Mouse (Mus musculus): ENCODE results near the gene Vmn2r77. TPM values are rescaled to one million over a fixed set of nuclear protein-coding genes. Genes with fewer than 3 reads are reported as not detected.

Gene Vmn2r77
- not detected for polyA plus RNA-seq (2012; fragmentation: generic; extraction: Trizol)

DNA sequence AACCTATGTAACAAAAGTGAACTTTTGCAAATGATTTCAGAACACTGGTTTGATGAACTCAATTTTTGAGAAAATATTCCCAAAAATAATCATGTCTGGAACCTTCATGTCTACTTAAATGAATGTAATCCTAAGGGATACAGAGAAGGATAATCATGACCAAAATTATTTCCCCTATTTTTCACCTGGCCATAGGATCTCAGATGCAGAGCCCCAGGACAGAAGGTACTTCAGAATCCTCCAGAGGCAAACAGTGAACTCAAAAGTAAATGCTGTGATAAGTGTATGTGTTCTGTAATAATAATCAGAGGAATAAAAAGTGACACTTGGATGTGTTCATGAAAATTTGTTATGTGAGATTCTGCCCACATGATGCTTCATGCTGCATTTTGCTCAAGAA is at the start of gene Vmn2r77:
TSS of gene Vmn2r77 (plus strand) at position 301 of the 400 bp plus-strand sequence.
- no peak within 1 kb of the TSS for H3K4me2 ChIP-seq (ENCODE audit: low read depth)

DNA sequence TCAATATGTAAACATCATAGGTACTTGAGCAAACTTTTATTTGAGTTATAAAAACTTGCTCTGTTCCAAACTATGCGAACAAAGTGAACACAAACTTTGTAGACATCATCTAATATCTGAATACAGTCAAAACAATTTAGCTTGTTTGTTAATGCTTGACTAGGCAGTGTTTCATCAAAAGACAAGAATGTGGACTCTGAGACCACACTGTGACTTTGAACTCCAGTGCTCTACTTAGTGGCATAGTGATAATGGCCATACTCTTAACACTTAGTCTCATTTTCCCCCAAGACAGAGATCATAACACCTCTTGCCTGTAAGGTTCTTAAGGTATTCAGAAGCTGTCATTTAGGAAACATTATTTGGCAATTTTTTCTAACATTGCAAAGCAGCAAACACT is 34.1 kb upstream of the Vmn2r77 start:
- Histone ChIP-seq H3ac (ENCODE audit: control insufficient read depth, insufficient read length) (no peak overlapping the region), H3K36me3 (ENCODE audit: control insufficient read depth, insufficient read depth) (no peaks in the 10 kb centered on the region), H3K27me3 (ENCODE audit: control insufficient read depth, insufficient read depth, insufficient read length) (no peaks in the 10 kb centered on the region), H3K79me2 (ENCODE audit: control insufficient read depth, insufficient read depth) (no peaks in the 10 kb centered on the region), H3K4me3 (no peak overlapping the region), H3K4me2 (ENCODE audit: low read depth) (no peak overlapping the region)
- no peak for TF ChIP-seq USF1 (IDR thresholded peaks at IDR 0.05; ENCODE audit: low read depth)
- TF ChIP-seq POLR2A (IDR thresholded peaks at IDR 0.05; ENCODE audit: insufficient read length, low read depth) = no peak
- no peak for TF ChIP-seq SRF (IDR thresholded peaks at IDR 0.05; ENCODE audit: control insufficient read depth, insufficient read length, low read depth)
- TF ChIP-seq TCF3 (IDR thresholded peaks at IDR 0.05; ENCODE audit: insufficient read length, low read depth) = no peak
- no peak for TF ChIP-seq MYOG (IDR thresholded peaks at IDR 0.05; ENCODE audit: control insufficient read depth in 1 of 3, insufficient read depth in 1 of 3, insufficient read length in 2 of 3, low read depth in 2 of 3)
- TF ChIP-seq MYOD1 (IDR thresholded peaks at IDR 0.05; ENCODE audit: control insufficient read depth in 1 of 3, insufficient read length in 2 of 3, low read depth in 2 of 3) = no peak
- TF ChIP-seq REST (IDR thresholded peaks at IDR 0.05; ENCODE audit: insufficient read depth, insufficient read length) = no peak
- no peak for TF ChIP-seq E2F4 (IDR thresholded peaks at IDR 0.05; ENCODE audit: insufficient read depth)
- TF ChIP-seq POLR2AphosphoS2 (IDR thresholded peaks at IDR 0.05; ENCODE audit: insufficient read length, low read depth) = no peak
- no peak for TF ChIP-seq TCF12 (IDR thresholded peaks at IDR 0.05; ENCODE audit: insufficient read depth, poor library complexity, severe bottlenecking)
- no peak for TF ChIP-seq CEBPB (IDR thresholded peaks at IDR 0.05; ENCODE audit: insufficient read depth, poor library complexity, severe bottlenecking)
- no peak for TF ChIP-seq MAX (IDR thresholded peaks at IDR 0.05; ENCODE audit: low read depth)

More for the DNA sequence above, at the start of gene Vmn2r77:
- Histone ChIP-seq H3K36me3 (ENCODE audit: control insufficient read depth, insufficient read depth) (no peaks in the 10 kb centered on the region), H3K79me2 (ENCODE audit: control insufficient read depth, insufficient read depth) (no peaks in the 10 kb centered on the region), H3K27me3 (ENCODE audit: control insufficient read depth, insufficient read depth, insufficient read length) (no peaks in the 10 kb centered on the region), H3K4me3 (no peak within 1 kb of the TSS), H3ac (ENCODE audit: control insufficient read depth, insufficient read length) (no peak within 1 kb of the TSS)
- TF ChIP-seq REST (IDR thresholded peaks at IDR 0.05; ENCODE audit: insufficient read depth, insufficient read length) (no peak), USF1 (IDR thresholded peaks at IDR 0.05; ENCODE audit: low read depth) (no peak), SRF (IDR thresholded peaks at IDR 0.05; ENCODE audit: control insufficient read depth, insufficient read length, low read depth) (no peak), MYOG (IDR thresholded peaks at IDR 0.05; ENCODE audit: control insufficient read depth in 1 of 3, insufficient read depth in 1 of 3, insufficient read length in 2 of 3, low read depth in 2 of 3) (no peak), MAX (IDR thresholded peaks at IDR 0.05; ENCODE audit: low read depth) (no peak), E2F4 (IDR thresholded peaks at IDR 0.05; ENCODE audit: insufficient read depth) (no peak), TCF3 (IDR thresholded peaks at IDR 0.05; ENCODE audit: insufficient read length, low read depth) (no peak), CEBPB (IDR thresholded peaks at IDR 0.05; ENCODE audit: insufficient read depth, poor library complexity, severe bottlenecking) (no peak), MYOD1 (IDR thresholded peaks at IDR 0.05; ENCODE audit: control insufficient read depth in 1 of 3, insufficient read length in 2 of 3, low read depth in 2 of 3) (no peak)

DNA sequence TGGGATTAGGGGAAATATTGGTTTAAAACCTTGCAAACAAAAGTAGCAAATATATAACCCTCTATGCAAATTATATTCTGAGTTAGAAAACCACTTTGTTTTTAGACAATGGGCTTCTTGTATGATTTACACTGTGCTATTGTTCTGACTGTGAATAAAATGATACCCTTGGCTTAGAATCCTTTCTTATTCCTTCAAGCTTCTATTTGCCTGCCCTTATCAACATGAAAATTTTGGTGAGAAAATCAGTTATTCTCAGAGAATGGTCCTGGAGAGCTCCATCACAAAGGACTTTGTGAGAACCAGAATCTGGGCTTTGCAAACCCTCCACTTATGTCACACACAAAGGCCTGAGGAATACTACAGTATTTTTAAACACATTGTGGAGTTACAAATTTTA is 30.2 kb upstream of the Vmn2r77 start:
- Histone ChIP-seq H3K4me2 (ENCODE audit: low read depth) (no peak overlapping the region), H3ac (ENCODE audit: control insufficient read depth, insufficient read length) (no peak overlapping the region), H3K36me3 (ENCODE audit: control insufficient read depth, insufficient read depth) (no peaks in the 10 kb centered on the region), H3K4me3 (no peak overlapping the region), H3K27me3 (ENCODE audit: control insufficient read depth, insufficient read depth, insufficient read length) (no peaks in the 10 kb centered on the region), H3K79me2 (ENCODE audit: control insufficient read depth, insufficient read depth) (no peaks in the 10 kb centered on the region)
- TF ChIP-seq POLR2AphosphoS2 (IDR thresholded peaks at IDR 0.05; ENCODE audit: insufficient read length, low read depth) (no peak), MAX (IDR thresholded peaks at IDR 0.05; ENCODE audit: low read depth) (no peak), USF1 (IDR thresholded peaks at IDR 0.05; ENCODE audit: low read depth) (no peak), TCF12 (IDR thresholded peaks at IDR 0.05; ENCODE audit: insufficient read depth, poor library complexity, severe bottlenecking) (no peak), SRF (IDR thresholded peaks at IDR 0.05; ENCODE audit: control insufficient read depth, insufficient read length, low read depth) (no peak), E2F4 (IDR thresholded peaks at IDR 0.05; ENCODE audit: insufficient read depth) (no peak), TCF3 (IDR thresholded peaks at IDR 0.05; ENCODE audit: insufficient read length, low read depth) (no peak), CEBPB (IDR thresholded peaks at IDR 0.05; ENCODE audit: insufficient read depth, poor library complexity, severe bottlenecking) (no peak), MYOD1 (IDR thresholded peaks at IDR 0.05; ENCODE audit: control insufficient read depth in 1 of 3, insufficient read length in 2 of 3, low read depth in 2 of 3) (no peak), POLR2A (IDR thresholded peaks at IDR 0.05; ENCODE audit: insufficient read length, low read depth) (no peak), REST (IDR thresholded peaks at IDR 0.05; ENCODE audit: insufficient read depth, insufficient read length) (no peak), MYOG (IDR thresholded peaks at IDR 0.05; ENCODE audit: control insufficient read depth in 1 of 3, insufficient read depth in 1 of 3, insufficient read length in 2 of 3, low read depth in 2 of 3) (no peak)

DNA sequence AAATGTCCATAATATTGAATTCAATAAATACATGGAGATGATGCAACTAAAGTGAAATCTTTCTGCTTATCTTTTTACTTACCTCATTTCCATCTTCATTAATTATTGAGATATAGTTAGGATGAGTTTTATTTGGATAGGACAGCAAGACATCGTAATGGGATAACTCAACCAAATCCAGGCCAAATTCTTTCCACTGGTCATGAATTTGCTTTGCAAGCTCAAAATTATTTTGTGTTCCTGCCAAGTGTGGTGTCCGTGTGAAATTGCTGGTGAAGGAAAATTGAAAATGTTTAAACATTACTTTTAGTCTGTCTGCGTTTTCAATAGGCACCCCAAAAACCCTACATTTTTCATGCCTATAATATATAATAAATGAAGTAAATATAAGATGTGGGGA is 23.2 kb upstream of the Vmn2r77 start:
- no peak overlapping the region for H3ac ChIP-seq (ENCODE audit: control insufficient read depth, insufficient read length)
- H3K4me2 ChIP-seq (ENCODE audit: low read depth) = no peak overlapping the region
- H3K36me3 ChIP-seq (ENCODE audit: control insufficient read depth, insufficient read depth) = no peaks in the 10 kb centered on the region
- no peaks in the 10 kb centered on the region for H3K79me2 ChIP-seq (ENCODE audit: control insufficient read depth, insufficient read depth)
- TF ChIP-seq POLR2A (IDR thresholded peaks at IDR 0.05; ENCODE audit: insufficient read length, low read depth) = no peak
- no peak for TF ChIP-seq E2F4 (IDR thresholded peaks at IDR 0.05; ENCODE audit: insufficient read depth)
- TF ChIP-seq TCF3 (IDR thresholded peaks at IDR 0.05; ENCODE audit: insufficient read length, low read depth) = no peak
- TF ChIP-seq SRF (IDR thresholded peaks at IDR 0.05; ENCODE audit: control insufficient read depth, insufficient read length, low read depth) = no peak
- TF ChIP-seq TCF12 (IDR thresholded peaks at IDR 0.05; ENCODE audit: insufficient read depth, poor library complexity, severe bottlenecking) = no peak
- no peak for TF ChIP-seq USF1 (IDR thresholded peaks at IDR 0.05; ENCODE audit: low read depth)
- no peak for TF ChIP-seq CEBPB (IDR thresholded peaks at IDR 0.05; ENCODE audit: insufficient read depth, poor library complexity, severe bottlenecking)
- TF ChIP-seq MYOD1 (IDR thresholded peaks at IDR 0.05; ENCODE audit: control insufficient read depth in 1 of 3, insufficient read length in 2 of 3, low read depth in 2 of 3) = no peak
- no peak for TF ChIP-seq REST (IDR thresholded peaks at IDR 0.05; ENCODE audit: insufficient read depth, insufficient read length)
- no peak for TF ChIP-seq POLR2AphosphoS2 (IDR thresholded peaks at IDR 0.05; ENCODE audit: insufficient read length, low read depth)
- no peak for TF ChIP-seq MYOG (IDR thresholded peaks at IDR 0.05; ENCODE audit: control insufficient read depth in 1 of 3, insufficient read depth in 1 of 3, insufficient read length in 2 of 3, low read depth in 2 of 3)
- no peaks in the 10 kb centered on the region for H3K27me3 ChIP-seq (ENCODE audit: control insufficient read depth, insufficient read depth, insufficient read length)
- no peak overlapping the region for H3K4me3 ChIP-seq

Measured in myocyte (in vitro differentiated cells).